Mouse (Mus musculus): ENCODE data around the gene Pdgfra. TPM values are rescaled to one million over a fixed set of nuclear protein-coding genes. Genes with fewer than 3 reads are reported as not detected.

The Pdgfra gene
- polyA plus RNA-seq, 1 experiment from 2014 or later: 17.1 TPM

DNA sequence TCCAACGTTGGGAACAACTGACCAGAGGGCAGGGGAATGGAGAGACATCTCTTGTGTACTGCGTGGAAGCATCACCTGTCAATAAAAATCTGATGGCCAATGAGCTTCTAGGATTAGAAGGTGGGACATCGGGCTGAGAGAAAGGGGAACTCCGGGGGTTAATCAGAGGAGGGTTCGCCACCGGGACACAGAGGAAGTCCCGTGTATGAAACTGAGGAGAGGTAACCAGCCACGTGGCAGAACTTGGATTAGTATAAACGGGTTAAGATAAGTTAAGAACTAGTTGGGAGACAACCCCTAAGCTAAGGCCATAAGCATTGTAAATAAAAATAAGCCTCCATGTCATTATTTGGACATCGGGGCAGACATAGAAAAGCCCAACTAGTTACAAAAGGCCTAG, 69.5 kb downstream of the Pdgfra start:
- no peaks in the 10 kb centered on the region for H3K27me3 ChIP-seq
- no peaks in the 10 kb centered on the region for H3K36me3 ChIP-seq
- H3K9ac ChIP-seq: no peak overlapping the region
- no peaks in the 10 kb centered on the region for H3K9me3 ChIP-seq
- no peak overlapping the region for H3K27ac ChIP-seq (replicated peaks)
- WGBS: 87% methylated on average over 10 of the region's 10 CpGs
- no peak overlapping the region for H3K4me3 ChIP-seq
- ATAC-seq (ENCODE audit: low FRiP score, low read depth): no peak
- H3K4me1 ChIP-seq (replicated peaks): peaks cover 8% of the 10 kb centered on the region
- H3K4me2 ChIP-seq: no peak overlapping the region

DNA sequence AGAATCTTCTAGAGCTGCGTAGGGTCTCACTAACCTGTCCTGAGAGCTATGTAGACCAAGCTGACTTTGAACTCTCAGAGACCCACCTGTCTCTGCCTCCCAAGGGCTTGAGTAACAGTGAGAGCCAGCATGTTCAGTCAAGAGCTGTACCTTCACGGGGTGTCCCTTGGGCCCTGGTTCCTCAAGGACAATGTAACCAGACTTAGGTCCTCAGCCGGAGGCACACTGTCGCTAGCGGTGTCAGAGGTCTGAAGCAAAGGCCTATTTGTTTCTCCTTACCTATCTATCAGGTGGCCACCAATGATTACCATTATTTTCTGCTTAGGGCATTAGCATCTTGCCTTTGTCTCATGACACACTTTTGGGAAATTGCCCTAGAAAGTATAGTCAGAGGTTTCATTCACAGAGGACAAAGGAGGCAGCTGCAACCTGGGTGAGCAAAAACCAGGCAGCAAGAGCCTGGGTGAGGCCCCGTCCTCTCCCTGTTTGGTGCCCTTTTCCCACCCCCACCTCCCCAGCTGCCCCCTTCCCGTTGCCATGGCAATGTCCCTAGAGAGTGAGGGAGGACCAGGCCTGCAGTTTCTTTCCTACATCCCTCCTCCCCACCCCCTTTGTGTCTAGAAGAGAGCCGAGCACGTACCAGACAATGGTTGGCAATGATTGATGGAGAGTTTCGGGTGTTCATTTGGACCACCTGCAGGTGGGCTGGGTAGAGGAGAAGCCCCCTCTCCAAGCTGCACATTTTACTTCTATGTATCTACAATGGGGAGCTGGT, 70.6 kb downstream of the Pdgfra start:
- Histone ChIP-seq H3K4me2 (no peak overlapping the region), H3K4me1 (replicated peaks) (peaks cover 8% of the 10 kb centered on the region), H3K27me3 (no peaks in the 10 kb centered on the region), H3K9me3 (no peaks in the 10 kb centered on the region), H3K36me3 (no peaks in the 10 kb centered on the region), H3K9ac (no peak overlapping the region), H3K4me3 (no peak overlapping the region), H3K27ac (replicated peaks) (peak overlapping the region; percentile 14; the same call in 1 of the 2 replicates)
- 34% methylated on average over 10 of the region's 10 CpGs for WGBS
- ATAC-seq (ENCODE audit: low FRiP score, low read depth): peak; percentile 68

DNA sequence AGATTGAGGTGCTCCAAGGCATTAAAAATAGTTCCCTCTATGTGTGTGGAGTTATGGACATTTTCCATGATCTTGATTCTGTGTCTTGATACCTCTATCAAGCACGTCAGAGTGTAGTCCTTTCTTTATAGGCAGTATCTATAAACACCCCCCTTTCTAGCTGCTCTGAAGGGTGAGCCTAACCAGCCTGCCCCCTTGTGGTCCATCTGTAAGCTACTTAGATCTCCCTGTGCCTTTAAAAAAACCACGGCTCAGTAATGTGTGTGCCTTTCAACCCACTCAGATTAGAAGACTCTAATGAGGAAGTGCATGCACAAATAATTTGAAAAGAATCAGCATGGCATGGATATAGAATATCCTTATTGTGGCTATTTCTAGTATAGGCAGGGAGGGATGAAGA, 86.3 kb downstream of the Pdgfra start:
- Histone ChIP-seq H3K9ac (no peak overlapping the region), H3K36me3 (no peaks in the 10 kb centered on the region), H3K4me3 (no peak overlapping the region), H3K9me3 (no peaks in the 10 kb centered on the region), H3K27me3 (no peaks in the 10 kb centered on the region), H3K4me1 (replicated peaks) (no peaks in the 10 kb centered on the region), H3K27ac (replicated peaks) (no peak overlapping the region), H3K4me2 (no peak overlapping the region)
- WGBS: 27% methylated on average over 2 of the region's 2 CpGs
- no peak for ATAC-seq (ENCODE audit: low FRiP score, low read depth)

DNA sequence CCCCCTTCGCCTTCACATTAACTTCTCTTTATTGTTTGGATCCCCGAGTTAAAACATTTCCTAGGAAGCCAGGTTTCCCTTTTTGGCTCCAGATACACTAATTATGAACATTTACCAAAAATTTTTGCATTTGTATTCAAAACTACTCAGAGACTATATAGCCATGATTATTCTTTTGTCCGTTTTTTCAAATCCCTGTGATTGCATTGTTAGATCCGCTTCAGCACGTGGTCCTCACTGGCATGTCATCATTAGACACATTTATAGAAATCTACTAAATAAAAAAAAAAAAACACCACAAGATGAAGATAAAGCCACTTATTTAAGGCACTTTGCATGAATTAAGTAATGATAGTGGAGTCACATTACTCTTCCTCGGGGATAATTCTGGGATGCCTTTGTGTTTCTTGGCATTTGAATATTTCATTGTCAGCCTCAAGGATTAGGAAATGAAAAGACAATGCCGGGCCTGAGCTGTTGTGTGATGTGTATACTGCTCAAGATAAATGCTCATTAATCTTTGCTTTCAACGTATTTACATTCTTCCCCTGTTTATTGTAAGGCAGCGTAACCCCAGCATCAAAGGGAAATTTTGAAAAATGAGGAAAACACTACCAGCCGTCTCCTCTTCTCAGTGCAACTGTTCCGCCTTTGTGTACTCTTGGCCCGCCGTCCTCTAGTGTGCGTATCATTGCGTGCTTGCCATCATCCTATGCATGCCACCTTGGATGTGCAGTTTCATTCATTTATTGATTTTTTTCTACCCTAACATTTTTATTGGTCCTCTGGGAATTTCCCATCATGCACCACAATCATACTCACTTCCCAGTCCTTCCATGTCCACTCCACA, 87.1 kb downstream of the Pdgfra start:
- no peak for ATAC-seq (ENCODE audit: low FRiP score, low read depth)

DNA sequence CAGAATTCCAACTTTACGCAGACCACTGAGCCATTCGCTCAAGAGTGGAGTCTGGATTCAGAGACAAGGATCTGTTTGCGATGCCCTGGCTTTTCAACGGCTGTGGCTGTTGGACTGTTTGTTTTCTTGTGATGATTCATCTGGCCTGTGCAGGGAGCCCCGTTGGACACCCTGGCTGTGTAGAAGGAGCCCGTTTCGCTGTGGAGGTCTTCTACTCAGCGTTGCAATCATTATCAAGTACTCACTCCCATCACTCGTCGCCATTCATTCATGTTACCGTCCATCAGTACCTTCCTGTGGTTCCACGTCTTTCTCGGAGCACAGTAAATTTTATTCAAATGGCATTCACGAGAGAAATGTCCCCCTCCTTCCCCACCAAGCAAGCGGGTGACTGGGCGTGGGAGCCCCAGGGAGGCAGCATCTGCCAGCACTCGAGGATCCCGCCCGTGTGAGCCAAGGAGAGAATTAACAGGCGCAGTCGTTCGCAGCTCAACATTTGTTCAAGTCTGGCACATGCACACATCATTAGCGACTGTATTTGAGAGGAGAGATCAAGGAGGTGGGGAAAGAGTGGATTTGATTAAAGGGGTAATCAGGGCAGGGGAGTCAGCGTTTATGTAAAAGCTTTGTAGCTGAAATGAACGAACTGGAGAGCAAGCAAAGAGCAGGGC, 95.1 kb downstream of the Pdgfra start:
- peak; percentile 75 for ATAC-seq (ENCODE audit: low FRiP score, low read depth)
- peaks cover 12% of the 10 kb centered on the region for H3K4me1 ChIP-seq (replicated peaks)
- WGBS: 50% methylated on average over 25 of the region's 25 CpGs

More for the DNA sequence above, 87.1 kb downstream of the Pdgfra start:
- Histone ChIP-seq H3K4me3 (no peak overlapping the region), H3K27me3 (no peaks in the 10 kb centered on the region), H3K27ac (replicated peaks) (no peak overlapping the region), H3K36me3 (no peaks in the 10 kb centered on the region), H3K9me3 (no peaks in the 10 kb centered on the region), H3K4me1 (replicated peaks) (no peaks in the 10 kb centered on the region), H3K9ac (no peak overlapping the region), H3K4me2 (no peak overlapping the region)
- 59% methylated on average over 15 of the region's 15 CpGs for WGBS

More for the DNA sequence above, 95.1 kb downstream of the Pdgfra start:
- Histone ChIP-seq H3K27ac (replicated peaks) (peak overlapping the region; percentile 38), H3K36me3 (no peaks in the 10 kb centered on the region), H3K27me3 (no peaks in the 10 kb centered on the region), H3K4me2 (peak overlapping the region; percentile 40), H3K4me3 (0 out of 2 replicates have a peak overlapping the region, but pooled peaks have one; percentile 3), H3K9ac (no peak overlapping the region), H3K9me3 (no peaks in the 10 kb centered on the region)

Small RNA genes lying within 50 kb of the gene (microRNA-seq; reads per million reads assigned to microRNA genes)
- not detected for gene Mir7025

Other genes starting within 250 kb of the Pdgfra start
- 30.0 and 30.3 TPM in 2 replicates for gene Chic2, start 107.5 kb upstream of the Pdgfra start, polyA plus RNA-seq (2015; fragmentation: Nextera tagmentation; extraction: Ambion mirVana)
- gene Gsx2, start 76.7 kb upstream of the Pdgfra start, polyA plus RNA-seq (2015; fragmentation: Nextera tagmentation; extraction: Ambion mirVana): 0.25 and 0.47 TPM in 2 replicates